Mouse (Mus musculus) pancreas, adult 10 weeks (tissue): Measurements from ENCODE around the gene Izumo1r. TPM values are rescaled to one million over a fixed set of nuclear protein-coding genes. Genes with fewer than 3 reads are reported as not detected.

Source experiments
- polyA plus RNA-seq: library from polyadenylated mRNA; stranded (reverse); fragments of 350-450 nt; fragmentation: Illumina TruSeq; extraction: RNeasy Lipid Tissue Mini Kit (QIAGEN cat#74804); gene quantifications from one replicate; pipeline ENCODE4 v1.2.3, GENCODE M21; 2015; ENCODE audit warnings: low read depth, low replicate concordance; ENCODE audit not compliant: insufficient read depth

The Izumo1r gene
- polyA plus RNA-seq, result not detected

DNA sequence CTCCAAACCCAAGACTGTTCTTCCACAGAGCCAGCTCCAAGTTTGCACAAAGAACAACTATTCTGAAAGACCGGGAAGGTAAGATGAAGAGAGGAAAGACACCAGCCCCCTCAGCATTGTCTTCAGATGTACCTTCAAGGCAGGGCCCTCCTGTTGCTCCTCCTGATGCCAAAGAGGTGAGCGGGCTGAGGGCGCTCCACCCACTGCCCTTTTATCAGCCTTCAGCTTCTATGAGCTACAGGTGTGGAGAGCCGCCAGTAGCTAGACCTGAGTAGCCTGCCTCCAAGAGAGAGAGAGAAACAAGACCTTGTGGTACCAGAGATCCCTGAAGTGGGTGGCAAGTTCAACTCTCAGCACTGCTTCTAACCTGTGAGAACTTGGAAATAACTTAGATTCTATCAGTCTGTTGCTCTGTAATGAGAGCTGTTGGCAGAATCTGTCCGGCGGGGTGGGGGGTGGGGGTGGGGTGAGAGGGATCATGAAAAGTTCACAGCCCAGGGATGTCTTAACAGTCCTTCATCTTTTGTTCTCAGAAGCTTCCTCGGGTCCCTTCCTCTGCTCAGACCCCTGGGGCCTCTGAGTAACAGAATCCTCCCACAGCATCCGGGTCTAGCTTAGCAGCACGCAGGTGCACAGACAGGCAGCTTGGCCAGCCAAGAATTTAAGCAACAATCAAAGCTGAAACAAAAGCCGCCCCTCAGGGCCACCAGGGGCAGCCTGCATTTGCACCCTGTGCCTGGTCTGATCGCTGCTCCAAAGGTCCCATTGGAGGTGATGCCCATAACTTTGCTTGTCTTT is at the start of gene Izumo1r:
Gene Izumo1r (minus strand): TSS at position 369 of the 798 bp plus-strand sequence.

GRCm38 (mm10) chr9:14859868-14860639 is 43.7 kb downstream of the Izumo1r start, which contains the start of gene Gpr83:
Gene Gpr83 (plus strand): TSS chr9:14860210.

Other genes starting within 250 kb of the Izumo1r start
- gene Piwil4, start 163.2 kb downstream of the Izumo1r start, polyA plus RNA-seq, result not detected
- gene Fut4, start 151.6 kb downstream of the Izumo1r start, polyA plus RNA-seq, result 0.78 TPM
- gene 1700012B09Rik, start 132.9 kb downstream of the Izumo1r start, polyA plus RNA-seq, result not detected
- 3.4 TPM for gene Mre11a, start 119.3 kb downstream of the Izumo1r start, polyA plus RNA-seq
- gene Ankrd49, start 119.1 kb downstream of the Izumo1r start, polyA plus RNA-seq, result 3.8 TPM
- not detected for gene Gpr83, start 43.7 kb downstream of the Izumo1r start, polyA plus RNA-seq
- 1.8 TPM for gene Panx1, start 141.5 kb upstream of the Izumo1r start, polyA plus RNA-seq
- not detected for gene Hephl1, start 208.2 kb upstream of the Izumo1r start, polyA plus RNA-seq